Mouse (Mus musculus) kidney, adult 2 months (tissue): ENCODE measurements around the gene Prkg2.

ENCODE experiments used
- CTCF ChIP-seq: fragments of 200-500 bp; conservative IDR thresholded peaks from 2 replicates; pipeline ENCODE4 v1.5.1; 2011; ENCODE audit warnings: low read depth, mild to moderate bottlenecking, control low read depth, low read length, moderate library complexity, mixed read lengths; ENCODE audit not compliant: insufficient read depth, insufficient read length
- POLR2A ChIP-seq: fragments of 200-500 bp; IDR thresholded peaks from one replicate; pipeline ENCODE4 v1.6.1; 2011; ENCODE audit warnings: low read depth, low read length, control low read depth

- TF ChIP-seq CTCF, result no peak
- no peak for TF ChIP-seq POLR2A
These were observed 41.4 kb downstream of the Prkg2 start for GRCm38 (mm10) chr5:98995767-98996166.
